Mouse (Mus musculus) heart, embryonic 11.5 days (tissue): Measurements from ENCODE around the gene B3galt1. TPM values are rescaled to one million over a fixed set of nuclear protein-coding genes. Genes with fewer than 3 reads are reported as not detected.

Source experiments
- ATAC-seq: fragments of 200-750 bp; cut with Nextera tagmentation; replicated peaks from 2 replicates; pipeline ENCODE4 v1.8.0; 2017; ENCODE audit warnings: moderate library complexity; ENCODE audit not compliant: insufficient number of reproducible peaks, low FRiP score, low TSS enrichment
- H3K27ac ChIP-seq: fragments of 300-500 bp; sonication (generic); 2 replicates; pipeline ENCODE4 v1.5.1; 2014; ENCODE audit warnings: mild to moderate bottlenecking, low read depth, low read length
- H3K27me3 ChIP-seq: fragments of 300-500 bp; sonication (generic); 2 replicates; pipeline ENCODE4 v1.6.1; 2014; ENCODE audit warnings: mild to moderate bottlenecking, low read length, mixed read lengths; ENCODE audit not compliant: control insufficient read depth, insufficient read depth
- H3K36me3 ChIP-seq: fragments of 300-500 bp; sonication (generic); 2 replicates; pipeline ENCODE4 v1.6.1; 2014; ENCODE audit warnings: mild to moderate bottlenecking, low read length, moderate library complexity, mixed read lengths; ENCODE audit not compliant: control insufficient read depth, insufficient read depth
- H3K4me1 ChIP-seq: fragments of 300-500 bp; sonication (generic); 2 replicates; pipeline ENCODE4 v1.6.1; 2014; ENCODE audit warnings: low read length; ENCODE audit not compliant: control insufficient read depth, insufficient read depth
- H3K4me2 ChIP-seq: fragments of 300-500 bp; sonication (generic); 2 replicates; pipeline ENCODE4 v1.6.1; 2014; ENCODE audit warnings: mild to moderate bottlenecking, moderate library complexity
- H3K4me3 ChIP-seq: fragments of 300-500 bp; sonication (generic); 2 replicates; pipeline ENCODE4 v1.5.1; 2014; ENCODE audit warnings: low read depth, low read length
- H3K9ac ChIP-seq: fragments of 300-500 bp; sonication (generic); 2 replicates; pipeline ENCODE4 v1.6.1; 2014; ENCODE audit warnings: mild to moderate bottlenecking, low read depth, low read length, moderate library complexity
- H3K9me3 ChIP-seq: fragments of 300-500 bp; sonication (generic); replicated peaks from 2 replicates; pipeline ENCODE4 v1.6.1; 2016; ENCODE audit warnings: low read length; ENCODE audit not compliant: control insufficient read depth
- WGBS: fragments of 180-500 bp; shearing (Covaris S2); extraction: QIAGEN DNeasy Blood & Tissue Kit; methylation state at CpG from one replicate; pipeline ENCODE4 v1.1.7; 2014; ENCODE audit not compliant: insufficient replicate concordance; 5-methylcytosine and 5-hydroxymethylcytosine counted together
- polyA plus RNA-seq: library from polyadenylated mRNA; unstranded; fragments of >200 nt; fragmentation: Nextera tagmentation; extraction: Ambion mirVana; gene quantifications from 2 replicates; pipeline ENCODE4 v1.2.1, GENCODE M21; 2014

The B3galt1 gene
- polyA plus RNA-seq, 1 experiment from 2014 or later, result 4.8 TPM

- H3K4me3 ChIP-seq, result no peak overlapping the region
- no peak overlapping the region for H3K4me2 ChIP-seq
- WGBS, result 62% methylated on average over 4 of the region's 4 CpGs
- no peaks in the 10 kb centered on the region for H3K36me3 ChIP-seq
- H3K27me3 ChIP-seq, result no peaks in the 10 kb centered on the region
- no peaks in the 10 kb centered on the region for H3K9me3 ChIP-seq
- H3K4me1 ChIP-seq, result peaks cover 3% of the 10 kb centered on the region; the same call in 1 of the 2 replicates
- H3K9ac ChIP-seq, result no peak overlapping the region
- ATAC-seq, result no peak
- no peak overlapping the region for H3K27ac ChIP-seq
Observed at GRCm38 (mm10) chr2:67657372-67657771, 91.7 kb downstream of the B3galt1 start.

- Histone ChIP-seq H3K9me3 (no peaks in the 10 kb centered on the region), H3K4me3 (no peak overlapping the region), H3K27ac (no peak overlapping the region), H3K9ac (no peak overlapping the region), H3K27me3 (no peaks in the 10 kb centered on the region), H3K4me1 (peaks cover 3% of the 10 kb centered on the region; the same call in 1 of the 2 replicates), H3K36me3 (no peaks in the 10 kb centered on the region), H3K4me2 (no peak overlapping the region)
- no peak for ATAC-seq
- 73% methylated on average over 1 of the region's 1 CpGs for WGBS
Observed at GRCm38 (mm10) chr2:67658091-67658490, 92.4 kb downstream of the B3galt1 start.

GRCm38 (mm10) chr2:67671721-67672120 lies 106.0 kb downstream of the B3galt1 start:
- Histone ChIP-seq H3K9me3 (no peaks in the 10 kb centered on the region), H3K27me3 (no peaks in the 10 kb centered on the region), H3K4me3 (no peak overlapping the region), H3K9ac (no peak overlapping the region), H3K4me2 (no peak overlapping the region), H3K27ac (no peak overlapping the region), H3K4me1 (no peaks in the 10 kb centered on the region), H3K36me3 (no peaks in the 10 kb centered on the region)
- no peak for ATAC-seq
- WGBS, result 85% methylated on average over 2 of the region's 2 CpGs

GRCm38 (mm10) chr2:67677697-67678096 lies 112.0 kb downstream of the B3galt1 start:
- Histone ChIP-seq H3K4me3 (no peak overlapping the region), H3K36me3 (no peaks in the 10 kb centered on the region), H3K9me3 (no peaks in the 10 kb centered on the region), H3K27ac (no peak overlapping the region), H3K27me3 (no peaks in the 10 kb centered on the region), H3K9ac (no peak overlapping the region), H3K4me1 (no peaks in the 10 kb centered on the region), H3K4me2 (no peak overlapping the region)
- WGBS, result 82% methylated on average over 4 of the region's 4 CpGs
- ATAC-seq, result no peak

- H3K9me3 ChIP-seq, result no peaks in the 10 kb centered on the region
- H3K27me3 ChIP-seq, result no peaks in the 10 kb centered on the region
- no peak overlapping the region for H3K4me2 ChIP-seq
- no peaks in the 10 kb centered on the region for H3K36me3 ChIP-seq
- ATAC-seq, result no peak
- H3K4me1 ChIP-seq, result no peaks in the 10 kb centered on the region
- no peak overlapping the region for H3K9ac ChIP-seq
- no peak overlapping the region for H3K27ac ChIP-seq
- 79% methylated on average over 5 of the region's 5 CpGs for WGBS
- no peak overlapping the region for H3K4me3 ChIP-seq
Observed at GRCm38 (mm10) chr2:67724249-67724648, 158.6 kb downstream of the B3galt1 start.

- H3K36me3 ChIP-seq, result no peaks in the 10 kb centered on the region
- H3K27me3 ChIP-seq, result no peaks in the 10 kb centered on the region
- H3K4me1 ChIP-seq, result no peaks in the 10 kb centered on the region
- no peaks in the 10 kb centered on the region for H3K9me3 ChIP-seq
- H3K27ac ChIP-seq, result no peak overlapping the region
- no peak overlapping the region for H3K4me3 ChIP-seq
- ATAC-seq, result no peak
- H3K9ac ChIP-seq, result no peak overlapping the region
- no peak overlapping the region for H3K4me2 ChIP-seq
- 73% methylated on average over 2 of the region's 2 CpGs for WGBS
Observed at GRCm38 (mm10) chr2:67730771-67731170, 165.1 kb downstream of the B3galt1 start.

- Histone ChIP-seq H3K4me3 (no peak overlapping the region), H3K9me3 (no peaks in the 10 kb centered on the region), H3K27ac (no peak overlapping the region), H3K4me1 (no peaks in the 10 kb centered on the region), H3K4me2 (no peak overlapping the region), H3K27me3 (no peaks in the 10 kb centered on the region), H3K36me3 (no peaks in the 10 kb centered on the region), H3K9ac (no peak overlapping the region)
- no peak for ATAC-seq
- 87% methylated on average over 3 of the region's 3 CpGs for WGBS
Observed at GRCm38 (mm10) chr2:67751585-67751984, 185.9 kb downstream of the B3galt1 start.

GRCm38 (mm10) chr2:67756507-67756906 lies 190.8 kb downstream of the B3galt1 start:
- Histone ChIP-seq H3K9ac (no peak overlapping the region), H3K4me3 (no peak overlapping the region), H3K36me3 (no peaks in the 10 kb centered on the region), H3K27me3 (no peaks in the 10 kb centered on the region), H3K27ac (no peak overlapping the region), H3K4me2 (no peak overlapping the region), H3K9me3 (no peaks in the 10 kb centered on the region), H3K4me1 (no peaks in the 10 kb centered on the region)
- WGBS, result 79% methylated on average over 6 of the region's 6 CpGs
- ATAC-seq, result no peak

GRCm38 (mm10) chr2:67787536-67787935 lies 221.9 kb downstream of the B3galt1 start:
- Histone ChIP-seq H3K9me3 (no peaks in the 10 kb centered on the region), H3K36me3 (no peaks in the 10 kb centered on the region), H3K27ac (no peak overlapping the region), H3K9ac (no peak overlapping the region), H3K4me2 (no peak overlapping the region), H3K4me3 (no peak overlapping the region), H3K27me3 (no peaks in the 10 kb centered on the region), H3K4me1 (no peaks in the 10 kb centered on the region)
- no peak for ATAC-seq
- WGBS, result 79% methylated on average over 3 of the region's 3 CpGs
